Mouse (Mus musculus) CH12.LX (cell line): ENCODE data around the gene Bco1. TPM values are rescaled to one million over a fixed set of nuclear protein-coding genes. Genes with fewer than 3 reads are reported as not detected.

Source experiments
- DNase-seq: peaks from one replicate; pipeline ENCODE4 v3.0.0-alpha.2; 2013; ENCODE audit errors: extremely low read depth
- H3K27ac ChIP-seq: 2 replicates; pipeline ENCODE4 v1.5.1; 2012; ENCODE audit warnings: low read depth, mild to moderate bottlenecking, control low read depth, moderate library complexity; ENCODE audit not compliant: insufficient read depth
- H3K27me3 ChIP-seq: replicated peaks from 2 replicates; pipeline ENCODE3; 2012; ENCODE audit warnings: inconsistent platforms
- H3K36me3 ChIP-seq, 2 experiments: replicated peaks in 1 of 2; 2 replicates each; pipeline versions ENCODE3 to v1.6.1; 2012; ENCODE audit warnings: inconsistent platforms in 1 of 2, low read length in 1 of 2, mild to moderate bottlenecking in 1 of 2, mixed read lengths in 1 of 2, moderate library complexity in 1 of 2; ENCODE audit not compliant: control insufficient read depth in 1 of 2, insufficient read depth in 1 of 2
- H3K4me1 ChIP-seq, 2 experiments: 2 replicates each; pipeline ENCODE4 v1.6.1; 2012; ENCODE audit warnings: inconsistent platforms in 1 of 2, moderate library complexity in 1 of 2; ENCODE audit not compliant: insufficient read depth in 2 of 2, control insufficient read depth in 1 of 2
- H3K4me2 ChIP-seq: 2 replicates; pipeline ENCODE4 v1.6.1; 2012; ENCODE audit warnings: low read depth, mild to moderate bottlenecking, control low read depth; ENCODE audit not compliant: poor library complexity, insufficient read depth, severe bottlenecking
- H3K4me3 ChIP-seq, 3 experiments: fragments of 150-350 bp in 1 of 3; sonication (generic) in 1 of 3; replicated peaks in 1 of 3; 2 replicates each; pipeline versions ENCODE3 to v1.5.1; 2011 to 2012; ENCODE audit warnings: low read depth in 2 of 3, low read length in 2 of 3, mild to moderate bottlenecking in 2 of 3, moderate library complexity in 2 of 3, control low read depth in 1 of 3, improper control_type of control experiment in 1 of 3, inconsistent platforms in 1 of 3, mixed read lengths in 1 of 3; ENCODE audit not compliant: poor library complexity in 1 of 3
- H3K79me2 ChIP-seq: replicated peaks from 2 replicates; pipeline ENCODE4 v1.6.1; 2012; ENCODE audit warnings: mild to moderate bottlenecking, moderate library complexity; ENCODE audit not compliant: control insufficient read depth, poor library complexity, insufficient read depth, severe bottlenecking; ENCODE audit errors: extremely low read depth
- H3K9ac ChIP-seq: 2 replicates; pipeline ENCODE4 v1.6.1; 2012; ENCODE audit warnings: low read depth, mild to moderate bottlenecking, control low read depth, moderate library complexity; ENCODE audit not compliant: insufficient read depth
- H3K9me3 ChIP-seq: replicated peaks from 2 replicates; pipeline ENCODE3; 2012; ENCODE audit warnings: low read length, inconsistent platforms, mixed read lengths
- CHD2 ChIP-seq: IDR thresholded peaks from 2 replicates; pipeline ENCODE4 v1.6.1; 2011; ENCODE audit warnings: low read length, improper control_type of control experiment
- EP300 ChIP-seq: IDR thresholded peaks from 2 replicates; pipeline ENCODE4 v1.6.1; 2011; ENCODE audit warnings: low read length, improper control_type of control experiment
- ETS1 ChIP-seq: conservative IDR thresholded peaks from 2 replicates; pipeline ENCODE4 v1.6.1; 2012; ENCODE audit warnings: low read depth, mild to moderate bottlenecking, inconsistent platforms, low read length, improper control_type of control experiment, moderate library complexity
- GABPA ChIP-seq: IDR thresholded peaks from 2 replicates; pipeline ENCODE4 v1.6.1; 2012; ENCODE audit warnings: low read depth, low read length, improper control_type of control experiment, inconsistent platforms; ENCODE audit not compliant: insufficient replicate concordance
- HCFC1 ChIP-seq: IDR thresholded peaks from 2 replicates; pipeline ENCODE4 v1.6.1; 2012; ENCODE audit warnings: low read depth, mild to moderate bottlenecking, inconsistent platforms, low read length, improper control_type of control experiment
- JUND ChIP-seq: conservative IDR thresholded peaks from 2 replicates; pipeline ENCODE4 v1.6.1; 2011; ENCODE audit warnings: low read depth, low read length, improper control_type of control experiment
- MAFK ChIP-seq: IDR thresholded peaks from 2 replicates; pipeline ENCODE4 v1.6.1; 2011; ENCODE audit warnings: low read length, improper control_type of control experiment; ENCODE audit not compliant: insufficient replicate concordance
- MXI1 ChIP-seq: IDR thresholded peaks from 2 replicates; pipeline ENCODE4 v1.6.1; 2011; ENCODE audit warnings: mild to moderate bottlenecking, low read depth, low read length, improper control_type of control experiment
- NELFE ChIP-seq: IDR thresholded peaks from 2 replicates; pipeline ENCODE4 v1.6.1; 2011; ENCODE audit warnings: low read depth, low read length, improper control_type of control experiment
- NRF1 ChIP-seq: IDR thresholded peaks from 2 replicates; pipeline ENCODE4 v1.6.1; 2014; ENCODE audit warnings: low read depth, mild to moderate bottlenecking, inconsistent platforms, low read length, improper control_type of control experiment, moderate library complexity
- RCOR1 ChIP-seq: conservative IDR thresholded peaks from 2 replicates; pipeline ENCODE4 v1.6.1; 2012; ENCODE audit warnings: low read depth, mild to moderate bottlenecking, inconsistent platforms, low read length, improper control_type of control experiment
- SMC3 ChIP-seq: IDR thresholded peaks from 2 replicates; pipeline ENCODE4 v1.6.1; 2011; ENCODE audit warnings: low read depth, low read length, improper control_type of control experiment
- UBTF ChIP-seq: IDR thresholded peaks from 2 replicates; pipeline ENCODE4 v1.6.1; 2012; ENCODE audit warnings: low read depth, mild to moderate bottlenecking, inconsistent platforms, low read length, improper control_type of control experiment, moderate library complexity
- USF1 ChIP-seq: IDR thresholded peaks from 2 replicates; pipeline ENCODE4 v1.6.1; 2014; ENCODE audit warnings: low read depth, mild to moderate bottlenecking, inconsistent platforms, low read length, improper control_type of control experiment
- ZC3H11A ChIP-seq: IDR thresholded peaks from 2 replicates; pipeline ENCODE4 v1.6.1; 2012; ENCODE audit warnings: low read depth, mild to moderate bottlenecking, inconsistent platforms, low read length, improper control_type of control experiment
- ZKSCAN1 ChIP-seq: IDR thresholded peaks from 2 replicates; pipeline ENCODE4 v1.6.1; 2012; ENCODE audit warnings: low read depth, inconsistent platforms, low read length, improper control_type of control experiment, borderline replicate concordance
- ZMIZ1 ChIP-seq: IDR thresholded peaks from 2 replicates; pipeline ENCODE4 v1.6.1; 2012; ENCODE audit warnings: low read depth, mild to moderate bottlenecking, inconsistent platforms, low read length, improper control_type of control experiment
- dilution Hi-C: fragments of 300-500 bp; cut with MboI; formaldehyde crosslinking; loops from 2 replicates; pipeline ENCODE4 v1.14.3; 2020; ENCODE audit warnings: low sequenced_read_pairs; ENCODE audit not compliant: extremely low pct_unique_long_range_greater_than_20kb, extremely low pct_ligation_motif_present
- in situ Hi-C: fragments of 300-500 bp; cut with MboI; formaldehyde crosslinking; loops from 3 replicates; pipeline ENCODE4 v1.14.3; 2019; ENCODE audit warnings: low sequenced_read_pairs, low pct_ligation_motif_present, low pct_unique_long_range_greater_than_20kb, mixed read lengths
- polyA plus RNA-seq: library from polyadenylated mRNA; unstranded; fragments of >175 nt; gene quantifications from 2 replicates; pipeline ENCODE4 v1.2.1, GENCODE M21; 2012; ENCODE audit warnings: low read depth; ENCODE audit not compliant: insufficient read length
- total RNA-seq, 2 experiments: library from RNA; depleted of rRNA; stranded (reverse); fragments of 300-350 nt in 1 of 2; fragments of >200 nt in 1 of 2; gene quantifications; 2 replicates each; pipeline ENCODE4 v1.2.3; 2012 to 2014

Bco1 gene
- total and polyA plus RNA-seq, 3 experiments: not detected

DNA sequence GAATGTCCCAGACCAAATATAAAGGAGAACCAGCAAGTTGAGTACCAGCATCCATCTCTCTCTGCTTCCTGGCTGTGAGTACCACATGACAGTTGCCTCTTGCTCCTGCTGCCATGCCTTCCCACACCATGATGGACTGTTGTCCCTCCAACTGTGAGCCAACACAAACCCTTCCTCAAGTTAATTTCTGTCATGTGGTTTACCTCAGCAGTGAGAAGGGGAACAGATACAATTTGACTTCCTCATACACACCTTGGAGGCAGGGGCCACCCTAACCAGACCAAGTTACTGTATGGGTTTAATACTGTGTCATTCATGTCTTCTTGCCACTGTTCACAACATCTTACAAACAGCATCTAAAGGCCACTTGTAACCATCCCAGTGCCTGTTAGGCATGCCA is 8.6 kb upstream of the Bco1 start:
- Histone ChIP-seq H3K36me3 (no peaks in the 10 kb centered on the region), H3K4me1 (no peaks in the 10 kb centered on the region; a peak in 1 of 4 replicates), H3K27me3 (peaks cover 21% of the 10 kb centered on the region), H3K4me2 (no peak overlapping the region), H3K27ac (no peak overlapping the region), H3K9me3 (peaks cover 8% of the 10 kb centered on the region), H3K4me3 (no peak overlapping the region), H3K79me2 (no peaks in the 10 kb centered on the region), H3K9ac (no peak overlapping the region)
- DNase-seq: no peak
- dilution Hi-C loops: no loop called here
- in situ Hi-C loops: no loop called here
- TF ChIP-seq ZMIZ1: no peak

DNA sequence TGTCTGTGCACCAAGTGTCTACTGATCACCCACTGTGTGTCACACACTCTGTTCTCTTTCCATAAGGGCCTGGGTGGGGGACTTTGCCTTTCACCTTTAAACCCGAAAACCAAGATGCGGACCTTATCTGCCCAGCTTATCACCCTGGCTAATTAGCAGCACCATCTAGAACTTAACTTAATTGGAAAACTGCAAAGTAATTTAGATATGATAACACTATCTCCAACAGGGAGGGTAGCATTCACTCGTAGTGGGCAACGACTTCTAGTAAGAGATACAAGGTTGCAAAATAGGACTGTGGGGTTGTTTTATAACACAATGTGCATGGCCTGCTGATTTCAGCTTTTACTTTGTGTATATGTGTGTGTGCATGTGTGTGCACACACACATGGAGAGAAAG is 5.9 kb upstream of the Bco1 start:
- Histone ChIP-seq H3K36me3 (no peaks in the 10 kb centered on the region), H3K4me2 (no peak overlapping the region), H3K9me3 (peaks cover 8% of the 10 kb centered on the region), H3K4me1 (no peaks in the 10 kb centered on the region; a peak in 1 of 4 replicates), H3K9ac (no peak overlapping the region), H3K79me2 (no peaks in the 10 kb centered on the region), H3K4me3 (no peak overlapping the region), H3K27me3 (peaks cover 13% of the 10 kb centered on the region), H3K27ac (no peak overlapping the region)
- in situ Hi-C loops: no loop called here
- TF ChIP-seq CHD2 (no peak), MXI1 (no peak), RCOR1 (no peak), JUND (no peak), NRF1 (no peak), USF1 (no peak), ZC3H11A (no peak)
- dilution Hi-C loops: no loop called here
- DNase-seq: no peak

GRCm38 (mm10) chr8:117094053-117094452 is 1.6 kb upstream of the Bco1 start:
- in situ Hi-C loops (no loop called here), dilution Hi-C loops (no loop called here)
- Histone ChIP-seq H3K4me3 (no peak overlapping the region), H3K79me2 (no peaks in the 10 kb centered on the region), H3K9ac (no peak overlapping the region), H3K4me2 (no peak overlapping the region), H3K27ac (no peak overlapping the region), H3K36me3 (no peaks in the 10 kb centered on the region), H3K4me1 (no peaks in the 10 kb centered on the region; a peak in 1 of 4 replicates), H3K9me3 (peaks cover 1% of the 10 kb centered on the region), H3K27me3 (peaks cover 13% of the 10 kb centered on the region)
- TF ChIP-seq ETS1 (no peak), GABPA (no peak), MAFK (no peak), HCFC1 (no peak), EP300 (no peak), UBTF (no peak), ZKSCAN1 (no peak), NRF1 (no peak), NELFE (no peak), SMC3 (no peak)
- no peak for DNase-seq
